Mouse (Mus musculus) bone marrow macrophage, adult 2 months (primary cell): ENCODE results near the gene Cnot8. TPM values are rescaled to one million over a fixed set of nuclear protein-coding genes. Genes with fewer than 3 reads are reported as not detected.

Experiments
- H3K27ac ChIP-seq: 2 replicates; pipeline ENCODE4 v1.5.1; 2012; ENCODE audit warnings: low read depth, low read length; ENCODE audit not compliant: insufficient read depth
- H3K4me1 ChIP-seq: 2 replicates; pipeline ENCODE4 v1.6.1; 2012; ENCODE audit warnings: low read length; ENCODE audit not compliant: control insufficient read depth, insufficient read depth
- H3K4me3 ChIP-seq: 2 replicates; pipeline ENCODE4 v1.5.1; 2012; ENCODE audit warnings: mild to moderate bottlenecking, low read length, moderate library complexity; ENCODE audit not compliant: insufficient read depth
- CTCF ChIP-seq: IDR thresholded peaks from 2 replicates; pipeline ENCODE4 v1.5.1; 2012; ENCODE audit warnings: low read depth, mild to moderate bottlenecking, low read length, moderate library complexity
- POLR2A ChIP-seq: IDR thresholded peaks from 2 replicates; pipeline ENCODE4 v1.6.1; 2012; ENCODE audit warnings: mild to moderate bottlenecking, low read depth, low read length, borderline replicate concordance
- polyA plus RNA-seq: library from polyadenylated mRNA; stranded (reverse); fragments of >200 nt; gene quantifications from 2 replicates; pipeline ENCODE4 v1.2.4, GENCODE M21; 2012; ENCODE audit not compliant: missing spikeins, insufficient read depth, insufficient read length

The Cnot8 gene
- polyA plus RNA-seq, 1 experiment = 58.4 TPM

- H3K4me1 ChIP-seq = peaks cover 13% of the 10 kb centered on the region
- no peak overlapping the region for H3K27ac ChIP-seq
- no peak overlapping the region for H3K4me3 ChIP-seq
- TF ChIP-seq CTCF (no peak), POLR2A (no peak)
Observed at GRCm38 (mm10) chr11:58146241-58146640, 42.3 kb downstream of the Cnot8 start.

GRCm38 (mm10) chr11:58155458-58155857, 51.5 kb downstream of the Cnot8 start:
- Histone ChIP-seq H3K4me3 (no peak overlapping the region), H3K4me1 (peaks cover 3% of the 10 kb centered on the region; the same call in 1 of the 2 replicates), H3K27ac (no peak overlapping the region)
- TF ChIP-seq CTCF (no peak), POLR2A (no peak)

- no peak overlapping the region for H3K27ac ChIP-seq
- peaks cover 3% of the 10 kb centered on the region; the same call in 1 of the 2 replicates for H3K4me1 ChIP-seq
- H3K4me3 ChIP-seq = no peak overlapping the region
- TF ChIP-seq CTCF = no peak
Observed at GRCm38 (mm10) chr11:58156871-58157270, 52.9 kb downstream of the Cnot8 start.

GRCm38 (mm10) chr11:58165072-58165471, 61.1 kb downstream of the Cnot8 start:
- TF ChIP-seq POLR2A (no peak), CTCF (no peak)

GRCm38 (mm10) chr11:58167822-58168166, 63.8 kb downstream of the Cnot8 start:
- H3K4me3 ChIP-seq = peak overlapping the region; percentile 93
- H3K4me1 ChIP-seq = peaks cover 6% of the 10 kb centered on the region
- H3K27ac ChIP-seq = no peak overlapping the region
- TF ChIP-seq CTCF = no peak
- TF ChIP-seq POLR2A = no peak

More at GRCm38 (mm10) chr11:58165072-58165471, 61.1 kb downstream of the Cnot8 start:
- no peak overlapping the region for H3K27ac ChIP-seq
- no peaks in the 10 kb centered on the region for H3K4me1 ChIP-seq
- no peak overlapping the region for H3K4me3 ChIP-seq

Other genes with a start within 250 kb of the Cnot8 start
- 30.4 and 32.4 TPM in 2 replicates for gene Larp1, start 95.1 kb upstream of the Cnot8 start, polyA plus RNA-seq
- gene Gm12248, start 11.0 kb upstream of the Cnot8 start, polyA plus RNA-seq = not detected in 2 replicates
- 3.4 and 4.1 TPM in 2 replicates for gene Gemin5, start 64.4 kb downstream of the Cnot8 start, polyA plus RNA-seq
- 23.5 and 26.6 TPM in 2 replicates for gene Mrpl22, start 67.5 kb downstream of the Cnot8 start, polyA plus RNA-seq
- gene Igtp, start 95.4 kb downstream of the Cnot8 start, polyA plus RNA-seq = 31.3 and 33.3 TPM in 2 replicates
- gene Irgm2, start 95.5 kb downstream of the Cnot8 start, polyA plus RNA-seq = 40.7 and 44.4 TPM in 2 replicates
- gene 4930438A08Rik, start 170.6 kb downstream of the Cnot8 start, polyA plus RNA-seq = not detected in 2 replicates
- 12.1 and 13.5 TPM in 2 replicates for gene Zfp692, start 202.9 kb downstream of the Cnot8 start, polyA plus RNA-seq
- 14.2 TPM in 2 replicates for gene Zfp672, start 226.2 kb downstream of the Cnot8 start, polyA plus RNA-seq
- gene Sh3bp5l, start 226.6 kb downstream of the Cnot8 start, polyA plus RNA-seq = 17.3 and 19.2 TPM in 2 replicates